Mouse (Mus musculus): ENCODE measurements at regions not wholly inside any gene's neighbourhood (a gene's known extent, or its start where the extent isn't known, plus 50 kb on each side); places are given as distances from the start of the nearest gene placed in this dataset.

- DNase-seq (ENCODE audit: extremely low spot score in 1 of 2, low spot score in 1 of 2) = no peak
These were observed 124.9 kb downstream of the Rpap3 start for GRCm38 (mm10) chr15:97580726-97581125.

- no peak for DNase-seq (ENCODE audit: extremely low spot score in 1 of 2, low spot score in 1 of 2)
These were observed 127.6 kb downstream of the Rpap3 start for GRCm38 (mm10) chr15:97578046-97578445.

GRCm38 (mm10) chr15:97577196-97577595 lies 128.4 kb downstream of the Rpap3 start:
- no peak for DNase-seq (ENCODE audit: extremely low spot score in 1 of 2, low spot score in 1 of 2)

GRCm38 (mm10) chr15:97572639-97573038 lies 133.0 kb downstream of the Rpap3 start:
- no peak for DNase-seq (ENCODE audit: extremely low spot score in 1 of 2, low spot score in 1 of 2)

GRCm38 (mm10) chr15:97571885-97572284 lies 133.7 kb downstream of the Rpap3 start:
- DNase-seq (ENCODE audit: extremely low spot score in 1 of 2, low spot score in 1 of 2) = no peak

- DNase-seq (ENCODE audit: extremely low spot score in 1 of 2, low spot score in 1 of 2) = no peak
These were observed 145.5 kb downstream of the Rpap3 start for GRCm38 (mm10) chr15:97560096-97560495.

- DNase-seq (ENCODE audit: extremely low spot score in 1 of 2, low spot score in 1 of 2) = no peak
These were observed 146.9 kb downstream of the Rpap3 start for GRCm38 (mm10) chr15:97558725-97559124.

GRCm38 (mm10) chr15:97548354-97548753 lies 157.3 kb downstream of the Rpap3 start:
- DNase-seq (ENCODE audit: extremely low spot score in 1 of 2, low spot score in 1 of 2) = no peak

- DNase-seq (ENCODE audit: extremely low spot score in 1 of 2, low spot score in 1 of 2) = no peak
These were observed 160.6 kb downstream of the Rpap3 start for GRCm38 (mm10) chr15:97545034-97545433.

- DNase-seq (ENCODE audit: extremely low spot score in 1 of 2, low spot score in 1 of 2) = no peak
These were observed 164.0 kb downstream of the Rpap3 start for GRCm38 (mm10) chr15:97541646-97542045.

- DNase-seq (ENCODE audit: extremely low spot score in 1 of 2, low spot score in 1 of 2) = no peak
These were observed 169.5 kb downstream of the Rpap3 start for GRCm38 (mm10) chr15:97536145-97536544.

GRCm38 (mm10) chr15:97534878-97535277 lies 170.7 kb downstream of the Rpap3 start:
- no peak for DNase-seq (ENCODE audit: extremely low spot score in 1 of 2, low spot score in 1 of 2)

GRCm38 (mm10) chr15:97533553-97534291 lies 171.9 kb downstream of the Rpap3 start:
- no peak for DNase-seq (ENCODE audit: extremely low spot score in 1 of 2, low spot score in 1 of 2)

GRCm38 (mm10) chr15:97532346-97532910 lies 173.2 kb downstream of the Rpap3 start:
- no peak for DNase-seq (ENCODE audit: extremely low spot score in 1 of 2, low spot score in 1 of 2)

- no peak for DNase-seq (ENCODE audit: extremely low spot score in 1 of 2, low spot score in 1 of 2)
These were observed 177.2 kb downstream of the Rpap3 start for GRCm38 (mm10) chr15:97528291-97529050.

- no peak for DNase-seq (ENCODE audit: extremely low spot score in 1 of 2, low spot score in 1 of 2)
These were observed 185.2 kb downstream of the Rpap3 start for GRCm38 (mm10) chr15:97520395-97520794.

GRCm38 (mm10) chr15:97519919-97520345 lies 185.7 kb downstream of the Rpap3 start:
- no peak for DNase-seq (ENCODE audit: extremely low spot score in 1 of 2, low spot score in 1 of 2)

- no peak for DNase-seq (ENCODE audit: extremely low spot score in 1 of 2, low spot score in 1 of 2)
These were observed 187.7 kb downstream of the Rpap3 start for GRCm38 (mm10) chr15:97517926-97518325.

GRCm38 (mm10) chr15:97517188-97517587 lies 188.4 kb downstream of the Rpap3 start:
- DNase-seq (ENCODE audit: extremely low spot score in 1 of 2, low spot score in 1 of 2) = no peak

GRCm38 (mm10) chr15:97515773-97516172 lies 189.9 kb downstream of the Rpap3 start:
- DNase-seq (ENCODE audit: extremely low spot score in 1 of 2, low spot score in 1 of 2) = no peak

- peak; percentile 35 to 40 for DNase-seq (ENCODE audit: extremely low spot score in 1 of 2, low spot score in 1 of 2)
These were observed 197.8 kb downstream of the Rpap3 start for GRCm38 (mm10) chr15:97507656-97508306.
